Mouse (Mus musculus): ENCODE measurements around the gene Hs3st4.

Gene Hs3st4

GRCm38 (mm10) chr7:123982461-123983038 is at the start of gene Hs3st4:
TSS of gene Hs3st4 (plus strand) at chr7:123982869.
- DNase-seq: no peak

GRCm38 (mm10) chr7:123946836-123947235 is 35.8 kb upstream of the Hs3st4 start:
- DNase-seq: no peak

- DNase-seq: no peak
These were observed 19.6 kb upstream of the Hs3st4 start for GRCm38 (mm10) chr7:123963021-123963420.

- no peak for DNase-seq
These were observed 18.0 kb upstream of the Hs3st4 start for GRCm38 (mm10) chr7:123964559-123965142.

GRCm38 (mm10) chr7:123965515-123965914 is 17.2 kb upstream of the Hs3st4 start:
- no peak for DNase-seq

GRCm38 (mm10) chr7:123975441-123975840 is 7.2 kb upstream of the Hs3st4 start:
- no peak for DNase-seq

GRCm38 (mm10) chr7:123981435-123981834 is 1.2 kb upstream of the Hs3st4 start:
- DNase-seq: no peak

- no peak for DNase-seq
These were observed 659 bp upstream of the Hs3st4 start for GRCm38 (mm10) chr7:123982010-123982409.

- no peak for DNase-seq
These were observed 743 bp downstream of the Hs3st4 start for GRCm38 (mm10) chr7:123983177-123984046.

- DNase-seq: no peak
These were observed 9.5 kb downstream of the Hs3st4 start for GRCm38 (mm10) chr7:123992121-123992520.

- no peak for DNase-seq
These were observed 14.6 kb downstream of the Hs3st4 start for GRCm38 (mm10) chr7:123997266-123997665.

- DNase-seq: no peak
These were observed 15.9 kb downstream of the Hs3st4 start for GRCm38 (mm10) chr7:123998601-123999000.

GRCm38 (mm10) chr7:124026908-124027307 is 44.2 kb downstream of the Hs3st4 start:
- no peak for DNase-seq

- no peak for DNase-seq
These were observed 49.6 kb downstream of the Hs3st4 start for GRCm38 (mm10) chr7:124032236-124032635.

- DNase-seq: no peak
These were observed 50.7 kb downstream of the Hs3st4 start for GRCm38 (mm10) chr7:124033332-124033731.

GRCm38 (mm10) chr7:124037281-124037700 is 54.6 kb downstream of the Hs3st4 start:
- DNase-seq: no peak

- no peak for DNase-seq
These were observed 56.5 kb downstream of the Hs3st4 start for GRCm38 (mm10) chr7:124039142-124039541.

- no peak for DNase-seq
These were observed 64.7 kb downstream of the Hs3st4 start for GRCm38 (mm10) chr7:124047382-124047781.

GRCm38 (mm10) chr7:124048971-124049370 is 66.3 kb downstream of the Hs3st4 start:
- no peak for DNase-seq

GRCm38 (mm10) chr7:124050421-124050820 is 67.8 kb downstream of the Hs3st4 start:
- no peak for DNase-seq

- DNase-seq: no peak
These were observed 101.1 kb downstream of the Hs3st4 start for GRCm38 (mm10) chr7:124083741-124084140.

GRCm38 (mm10) chr7:124129019-124129418 is 146.3 kb downstream of the Hs3st4 start:
- DNase-seq: peak; percentile 43

- DNase-seq: peak; percentile 92
These were observed 148.6 kb downstream of the Hs3st4 start for GRCm38 (mm10) chr7:124131312-124131711.

GRCm38 (mm10) chr7:124136133-124136532 is 153.5 kb downstream of the Hs3st4 start:
- no peak for DNase-seq
